Mouse (Mus musculus) lung, postnatal 25 days (tissue): ENCODE measurements at regions not wholly inside any gene's neighbourhood (a gene's known extent, or its start where the extent isn't known, plus 50 kb on each side); places are given as distances from the start of the nearest gene placed in this dataset.
A peak's percentile ranks its signal among the peaks of the same experiment; 100 is the strongest.

Experiments used
- DNase-seq: peaks from one replicate; pipeline ENCODE4 v3.0.0; 2022; ENCODE audit warnings: low spot score

DNA sequence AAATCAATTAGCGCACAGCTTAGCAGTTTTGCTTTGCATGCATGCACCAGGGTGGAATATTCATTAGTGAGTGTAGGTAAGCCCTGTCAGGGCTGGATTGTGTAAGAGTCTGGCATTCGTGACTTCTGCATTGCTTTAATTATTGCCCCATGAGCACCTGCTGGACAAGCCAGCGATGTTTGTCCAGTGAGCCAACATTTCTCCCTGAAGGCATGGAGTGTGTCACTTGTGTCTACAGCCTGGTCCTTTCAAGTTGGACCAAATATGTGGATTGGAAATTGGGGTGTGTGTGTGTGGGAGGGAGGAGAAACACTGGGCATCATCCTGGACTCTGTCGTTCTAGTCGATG, 115.9 kb downstream of the Evx1 start:
- DNase-seq, result peak; percentile 54

DNA sequence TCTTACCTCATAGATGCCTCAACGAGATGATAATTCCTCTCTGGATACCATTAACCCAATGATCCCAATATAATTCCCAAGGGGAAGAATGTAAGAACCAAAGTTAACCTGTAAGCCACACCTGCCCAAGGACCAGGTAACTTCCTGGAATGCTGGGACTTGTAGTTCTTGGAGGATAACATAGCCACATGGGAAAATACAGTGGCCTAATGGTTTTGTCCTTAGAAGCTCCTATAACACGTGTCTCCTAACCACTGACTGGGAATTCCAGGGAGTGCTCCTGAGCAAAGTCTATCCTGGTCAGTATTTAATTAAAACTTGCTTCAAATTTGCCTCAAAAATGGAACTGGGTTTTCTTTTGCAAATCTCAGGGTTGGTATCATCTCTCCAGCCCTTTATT, 119.9 kb downstream of the Evx1 start:
- DNase-seq, result no peak

DNA sequence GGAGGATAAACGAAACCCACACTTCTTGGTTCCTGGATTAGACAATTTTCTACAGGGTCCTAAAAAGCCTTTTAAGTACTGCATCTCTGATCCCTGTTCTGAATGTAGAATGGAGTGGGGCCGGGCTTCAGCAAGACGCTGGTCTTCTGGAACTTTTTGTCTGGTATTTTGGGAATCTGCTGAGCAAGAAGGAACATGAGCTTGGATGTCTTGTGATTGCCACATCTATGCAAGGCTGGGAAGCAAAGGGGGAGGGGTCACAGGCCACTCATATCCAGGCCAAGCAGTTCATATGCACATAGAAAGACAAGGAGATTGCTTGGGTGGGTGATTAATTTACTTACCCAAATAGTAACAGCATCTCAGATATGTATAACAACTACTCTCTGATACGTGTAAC, 121.5 kb downstream of the Evx1 start:
- DNase-seq, result peak; percentile 17

DNA sequence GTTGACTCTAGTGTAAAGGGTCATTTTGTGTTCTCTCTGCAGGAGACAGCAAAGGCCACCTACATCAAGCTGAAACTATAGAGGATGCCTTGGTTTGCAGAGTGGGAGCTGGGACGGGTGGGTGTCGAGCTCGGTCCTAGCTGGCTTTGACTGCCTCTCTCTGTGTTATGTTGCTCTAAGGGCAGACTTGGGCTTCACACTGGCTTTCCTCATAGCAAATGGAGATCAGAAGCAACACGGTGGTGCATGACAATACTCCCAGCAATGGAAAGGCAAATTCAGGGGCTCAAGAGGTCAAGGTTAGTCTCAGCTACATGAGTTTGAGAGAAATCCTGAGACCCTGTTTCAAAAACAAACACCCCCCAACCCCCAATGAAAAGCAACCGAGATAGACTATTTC, 122.1 kb downstream of the Evx1 start:
- no peak for DNase-seq

DNA sequence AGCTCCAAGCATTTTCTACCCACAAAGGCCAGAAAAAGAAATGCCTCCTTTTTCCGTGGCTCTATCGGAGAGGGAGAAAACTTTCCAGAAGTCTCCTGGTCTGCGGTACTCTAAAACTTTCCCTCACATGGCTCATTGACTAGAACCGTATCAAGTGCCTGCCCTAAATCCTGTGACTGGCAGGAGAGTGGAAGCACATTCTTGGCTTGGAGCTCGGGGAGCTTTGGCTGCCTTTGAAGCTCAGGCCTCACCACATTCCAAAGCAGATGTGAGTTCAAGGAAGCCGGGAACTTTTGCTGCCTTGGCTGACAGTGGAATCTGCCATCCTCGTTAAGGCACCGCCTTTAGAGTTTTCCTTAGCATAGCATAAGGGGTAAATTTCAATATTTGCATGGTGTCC, 125.1 kb downstream of the Evx1 start:
- peak; percentile 43 for DNase-seq

DNA sequence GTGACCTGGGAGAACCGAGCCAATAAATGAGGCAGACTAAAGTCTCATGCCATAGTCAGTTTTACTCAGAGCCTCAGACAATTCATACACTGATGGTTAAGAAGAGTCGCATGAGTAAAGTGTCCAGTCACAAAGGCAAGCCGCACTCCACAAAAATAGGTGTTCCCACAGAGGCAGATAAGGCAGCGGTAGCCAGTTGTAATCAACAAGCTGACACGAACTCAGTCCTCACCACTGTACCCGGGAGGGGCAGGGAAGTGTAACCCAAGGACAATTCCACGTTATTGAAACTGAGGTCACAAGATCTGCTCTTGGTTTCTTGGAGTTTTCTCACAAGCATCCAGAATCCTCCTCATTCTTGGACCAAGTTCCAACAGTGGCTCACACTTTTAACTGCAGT, 125.9 kb downstream of the Evx1 start:
- DNase-seq, result no peak

DNA sequence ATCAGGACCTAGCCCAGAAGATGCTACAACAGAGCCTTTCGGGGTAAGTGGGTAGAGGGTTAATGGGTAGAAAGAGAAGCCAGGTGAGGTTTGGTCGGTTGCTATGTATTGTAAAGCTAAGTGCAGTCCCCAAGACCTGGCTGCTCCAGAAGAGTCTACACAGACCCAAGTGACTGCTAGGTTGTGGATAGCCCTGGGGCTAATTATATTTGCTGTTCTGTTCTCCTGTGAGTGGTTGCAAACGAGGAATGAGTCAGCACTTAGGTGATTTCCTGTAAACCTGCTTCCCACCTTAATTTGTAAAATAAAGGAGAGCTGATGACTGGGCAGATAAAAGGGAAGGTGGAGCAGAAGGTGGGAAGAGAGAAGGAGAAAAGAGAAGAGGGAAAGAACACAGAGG, 126.9 kb downstream of the Evx1 start:
- no peak for DNase-seq

DNA sequence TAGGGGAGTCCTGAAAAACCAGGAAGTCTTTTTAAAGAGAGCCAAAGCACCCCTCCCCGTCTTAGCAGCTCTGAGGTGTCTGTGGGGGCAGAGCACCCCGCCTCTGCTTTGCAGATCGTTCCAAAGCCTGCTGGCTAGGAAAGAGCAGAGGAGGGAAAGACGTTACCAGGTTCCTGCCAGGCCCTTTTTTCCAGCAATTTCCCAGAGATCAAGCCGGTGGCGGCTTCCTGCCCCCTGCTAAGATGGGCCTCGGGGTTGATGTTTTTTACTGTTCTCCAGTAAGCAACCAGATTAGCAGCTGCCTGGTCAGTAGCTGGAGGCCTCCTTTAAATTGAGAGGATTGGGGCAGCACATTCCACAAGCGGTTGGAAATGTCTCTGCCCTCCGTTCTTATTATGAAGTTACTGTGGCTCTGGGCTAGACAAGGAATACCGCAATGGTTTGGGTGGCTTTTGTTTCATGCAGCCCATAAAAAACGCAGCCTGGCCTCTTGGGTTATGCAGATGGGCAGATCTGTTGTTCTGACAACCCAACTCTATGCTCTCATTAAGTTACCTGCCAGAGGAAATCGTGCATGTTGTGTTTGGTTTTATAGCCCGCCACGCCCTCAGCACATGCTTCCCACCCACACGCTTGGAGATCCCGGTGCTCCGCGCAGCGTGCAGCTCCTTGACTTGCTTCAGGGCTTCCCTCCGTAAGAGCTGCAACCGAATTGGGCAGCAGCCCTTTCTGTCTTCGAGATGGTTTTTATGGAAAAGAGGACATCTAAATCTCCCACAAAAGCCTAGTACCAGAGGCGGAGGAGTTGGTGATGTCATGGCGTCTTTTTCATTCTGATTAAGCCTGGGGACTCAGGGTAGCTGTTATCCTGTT, 130.1 kb downstream of the Evx1 start:
- DNase-seq, result no peak

DNA sequence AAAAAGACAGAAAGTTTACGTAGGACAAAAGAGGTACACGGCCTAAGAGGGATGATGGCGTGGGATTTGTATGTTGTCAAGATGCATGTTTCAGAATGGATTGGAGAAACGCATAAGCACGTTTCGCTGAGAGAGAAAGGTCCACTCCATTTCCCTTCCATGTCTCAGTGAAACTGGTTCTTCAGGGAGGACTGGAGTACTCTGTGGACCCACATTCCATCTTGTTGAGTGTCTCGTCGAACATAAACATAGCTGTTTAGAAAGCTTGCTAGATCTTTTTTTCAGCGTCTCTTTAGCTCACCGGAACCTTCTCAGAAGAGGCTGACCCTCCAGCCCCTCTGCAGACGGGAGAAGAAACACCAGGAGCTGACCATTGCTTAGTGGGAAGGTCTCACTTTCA, 145.5 kb downstream of the Evx1 start:
- DNase-seq, result no peak

DNA sequence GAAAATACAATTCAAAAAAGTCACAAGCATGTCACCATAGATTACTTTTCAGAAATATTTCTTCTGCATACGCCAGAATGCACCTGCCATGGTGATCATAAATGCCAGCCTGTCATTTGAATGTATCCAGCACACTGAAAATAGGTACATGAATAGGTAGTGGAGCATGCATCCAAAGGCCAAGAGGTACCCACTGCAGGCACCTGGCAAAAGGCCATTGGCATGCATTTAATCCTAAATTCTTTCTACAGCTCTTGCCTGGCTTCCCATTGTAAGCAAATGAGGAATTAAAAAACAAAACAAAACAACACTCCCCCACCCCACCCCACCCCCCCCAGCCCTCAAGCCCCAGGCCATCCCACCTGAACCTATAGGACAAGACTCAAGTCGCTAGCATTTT, 147.9 kb downstream of the Evx1 start:
- DNase-seq, result no peak

DNA sequence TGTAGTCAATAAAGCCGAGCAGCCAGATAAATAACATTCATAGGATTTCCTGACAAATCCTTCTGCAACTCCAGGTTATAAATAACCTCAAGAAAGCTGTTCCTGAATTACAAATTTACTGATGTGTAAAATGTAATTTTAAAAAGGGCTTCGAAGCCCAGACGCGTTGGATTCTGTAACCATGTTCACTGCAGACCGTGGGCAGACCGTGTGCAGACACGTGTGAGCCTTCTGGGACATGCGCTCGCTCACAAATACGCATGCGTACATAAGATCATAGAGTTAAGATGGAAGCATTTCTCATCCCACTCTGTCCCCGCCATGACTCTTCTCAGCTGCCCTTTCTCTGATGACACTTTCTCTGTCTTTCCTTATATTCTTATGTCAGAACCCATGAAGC, 150.1 kb downstream of the Evx1 start:
- no peak for DNase-seq

DNA sequence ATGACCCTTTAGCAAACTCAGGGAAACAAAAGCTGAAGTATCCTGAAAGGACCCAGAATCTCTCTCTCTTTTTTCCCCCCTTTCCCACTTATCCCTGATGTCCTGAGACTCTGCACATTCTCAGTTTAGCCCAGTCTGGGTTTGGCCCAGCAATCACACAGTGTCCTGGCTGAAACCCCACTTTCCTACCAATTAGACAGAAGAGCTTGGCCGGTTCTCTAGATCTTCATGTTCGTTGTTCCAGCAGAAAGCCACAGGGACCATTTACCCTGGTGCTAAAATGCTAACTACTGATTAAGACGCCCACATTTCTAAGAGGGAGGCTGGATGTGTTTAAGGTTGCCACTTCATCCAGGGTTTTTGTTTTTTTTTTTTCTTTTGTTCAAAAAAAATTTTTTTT, 151.3 kb downstream of the Evx1 start:
- DNase-seq, result no peak

DNA sequence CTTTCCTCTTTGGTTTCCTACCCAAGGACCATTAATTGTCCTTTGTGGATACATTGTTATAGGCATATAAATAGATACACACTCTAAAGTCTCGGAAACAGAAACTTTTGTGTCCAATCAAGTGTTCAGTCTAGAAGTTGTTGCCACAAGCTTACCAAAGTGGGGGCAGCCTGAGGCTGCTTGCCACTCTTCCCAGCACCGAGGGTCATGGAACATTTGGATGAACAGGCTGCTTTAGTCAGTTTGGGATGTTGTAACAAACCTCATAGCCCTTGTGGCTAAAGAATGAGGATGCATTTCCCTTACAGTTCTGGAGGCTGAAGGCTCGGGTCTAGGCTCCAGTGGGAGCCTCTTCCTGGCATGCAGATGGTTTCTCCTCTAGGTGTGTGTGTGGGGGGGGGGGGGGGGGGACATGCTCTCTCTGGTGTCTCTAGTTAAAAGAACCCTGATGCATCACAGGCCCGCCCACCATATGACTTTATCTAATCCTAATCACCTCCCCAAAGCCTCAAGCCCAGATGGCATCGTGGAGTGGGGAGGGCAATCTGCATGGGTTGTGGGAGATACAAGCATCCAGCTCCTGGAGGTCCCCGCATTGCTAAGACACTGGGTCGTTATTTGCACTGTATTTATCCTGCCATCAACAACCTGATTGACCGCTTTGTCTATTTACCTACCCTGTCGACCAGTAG, 152.7 kb downstream of the Evx1 start:
- DNase-seq, result no peak

DNA sequence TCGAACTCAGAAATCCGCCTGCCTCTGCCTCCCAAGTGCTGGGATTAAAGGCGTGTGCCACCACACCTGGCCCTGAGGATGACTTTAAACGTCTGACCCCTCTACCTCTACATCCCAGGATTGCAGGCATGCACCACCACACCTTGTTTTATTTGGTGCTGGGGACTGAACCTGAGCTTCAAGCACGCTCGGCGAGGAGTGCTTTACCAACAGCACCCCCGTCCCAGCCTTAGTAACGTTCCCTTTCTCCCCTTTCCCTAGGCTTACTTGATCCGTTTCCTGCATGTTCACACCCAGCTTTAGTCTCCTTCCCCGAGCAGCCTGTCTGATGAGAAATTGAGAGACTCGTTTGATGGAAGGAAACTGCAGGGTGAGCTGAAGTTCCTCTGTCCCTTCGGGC, 157.5 kb downstream of the Evx1 start:
- no peak for DNase-seq

DNA sequence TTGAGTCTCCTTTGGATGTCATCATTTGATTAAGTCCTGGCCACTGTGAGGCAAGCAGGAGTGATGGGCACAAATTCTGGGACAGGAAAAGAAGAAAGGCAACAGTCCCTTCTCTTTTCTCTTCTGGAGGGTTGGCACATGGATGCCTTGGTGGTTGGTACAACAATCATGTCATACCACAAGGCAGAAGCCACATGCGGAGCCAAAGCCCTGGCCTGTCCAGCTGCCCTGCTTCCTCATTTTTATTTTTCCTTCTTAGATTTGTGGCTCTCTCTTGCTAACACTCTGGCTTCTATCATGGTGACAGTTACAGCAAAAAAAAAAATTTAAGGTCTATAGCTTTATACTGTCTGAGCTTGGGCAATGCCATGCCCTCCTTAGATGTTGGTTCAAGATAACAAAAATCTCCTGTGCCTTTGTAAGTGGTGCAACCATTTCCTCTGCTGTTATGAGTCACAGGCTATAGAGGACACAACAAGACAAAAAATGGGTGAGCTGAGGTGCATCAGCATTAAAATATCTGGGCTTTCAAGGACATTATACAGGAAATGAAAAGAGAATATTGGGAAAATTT, 158.2 kb downstream of the Evx1 start:
- no peak for DNase-seq

DNA sequence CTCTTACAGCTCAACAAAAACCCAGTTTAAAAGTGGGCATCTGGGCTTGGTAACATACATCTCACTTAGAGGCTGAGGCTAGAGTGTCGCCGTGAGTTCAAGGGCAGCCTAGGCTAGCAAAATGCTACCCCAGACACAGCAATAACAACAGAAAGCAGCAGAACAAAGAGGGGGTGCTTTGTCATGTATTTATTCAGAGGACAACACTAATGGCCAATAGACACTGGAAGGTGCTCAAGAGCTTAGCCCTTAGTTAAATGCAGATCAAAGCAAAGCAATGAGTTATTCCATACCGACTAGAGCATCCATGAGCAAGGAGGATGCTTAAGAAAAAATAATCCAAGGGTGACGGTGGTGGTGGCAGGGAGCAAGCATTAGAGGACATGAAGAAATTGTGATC, 158.7 kb downstream of the Evx1 start:
- no peak for DNase-seq

DNA sequence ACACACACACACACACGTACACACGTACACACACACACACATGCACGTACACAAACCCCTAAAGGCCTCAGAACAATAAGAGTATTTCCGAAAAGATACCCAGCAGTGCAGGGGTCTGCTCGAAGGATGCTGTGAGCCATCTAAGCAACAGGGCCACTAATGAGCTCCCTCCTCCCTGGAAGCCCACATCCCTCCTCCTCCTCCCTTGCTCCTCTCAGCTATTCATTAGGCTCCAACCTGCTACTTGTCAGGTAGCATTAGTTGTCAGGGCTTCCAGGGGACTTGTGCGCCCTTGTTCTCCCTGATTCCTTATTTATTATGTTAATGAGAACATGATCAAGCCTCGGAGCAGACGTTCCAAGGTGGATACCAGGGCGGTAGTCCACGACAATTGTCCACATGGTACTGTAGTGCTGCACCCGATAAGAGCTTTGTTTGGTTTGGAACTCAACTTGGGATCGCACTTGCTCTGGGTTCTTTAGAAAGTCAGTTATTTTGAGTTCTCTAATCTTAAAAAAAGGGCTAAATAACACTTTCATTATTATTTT, 159.8 kb downstream of the Evx1 start:
- DNase-seq, result no peak

DNA sequence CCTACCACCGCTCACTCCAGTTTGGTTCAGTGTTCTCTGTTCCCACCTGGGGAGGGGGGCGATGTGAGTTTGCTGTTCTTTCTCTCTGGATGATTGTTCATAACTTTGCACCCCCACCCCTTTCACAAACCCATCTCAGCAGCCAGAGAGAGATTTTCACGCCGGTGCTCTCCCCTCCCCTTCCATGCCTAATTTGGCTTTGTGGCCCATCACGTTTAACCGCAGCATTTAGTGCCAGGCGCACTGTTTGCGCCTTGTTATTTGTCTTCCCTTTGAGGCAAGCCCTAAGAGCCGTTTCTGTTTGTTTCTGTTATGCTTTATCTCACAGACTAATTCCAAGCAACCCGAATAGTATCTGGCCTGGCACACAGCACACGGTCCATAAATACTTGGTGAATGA, 160.6 kb downstream of the Evx1 start:
- no peak for DNase-seq

DNA sequence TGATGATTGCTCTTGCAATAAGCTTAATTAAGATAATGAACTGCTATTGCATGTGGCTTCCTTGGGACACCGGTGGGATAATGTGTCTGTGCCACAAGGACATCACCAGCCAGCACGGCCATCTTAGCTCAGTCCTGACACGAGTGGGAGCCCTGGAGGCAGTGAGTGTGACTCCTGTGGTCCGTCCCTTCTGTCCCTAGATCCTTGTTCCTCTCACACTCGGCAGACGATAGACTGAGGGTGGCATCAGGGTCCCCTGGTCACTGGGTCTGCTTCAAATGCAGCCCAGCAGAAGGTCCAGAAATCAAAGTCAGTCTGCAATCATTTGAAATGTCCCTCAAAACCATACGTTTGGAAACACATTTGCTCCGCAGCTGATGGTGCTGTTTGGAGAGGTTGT, 162.4 kb downstream of the Evx1 start:
- DNase-seq, result no peak

DNA sequence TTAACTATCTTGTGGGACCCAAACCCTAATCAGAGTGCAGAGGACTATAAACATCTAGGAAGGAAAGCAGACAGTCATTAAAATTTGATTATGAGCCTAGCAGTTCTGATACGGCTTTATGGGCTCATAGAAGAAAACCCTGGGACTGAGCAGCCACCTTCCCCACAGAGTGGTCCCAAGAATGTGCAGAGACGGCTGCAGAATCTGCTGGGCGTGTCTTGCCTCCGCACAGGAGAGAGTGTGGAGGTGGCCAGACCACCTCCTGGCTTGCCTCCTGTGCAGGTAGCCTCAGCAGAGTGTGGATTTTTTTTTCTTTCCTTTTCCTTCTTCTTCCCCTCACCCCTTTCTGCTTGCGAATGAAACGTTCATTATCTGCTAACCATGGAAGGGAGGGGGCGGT, 163.3 kb downstream of the Hibadh start:
- no peak for DNase-seq

DNA sequence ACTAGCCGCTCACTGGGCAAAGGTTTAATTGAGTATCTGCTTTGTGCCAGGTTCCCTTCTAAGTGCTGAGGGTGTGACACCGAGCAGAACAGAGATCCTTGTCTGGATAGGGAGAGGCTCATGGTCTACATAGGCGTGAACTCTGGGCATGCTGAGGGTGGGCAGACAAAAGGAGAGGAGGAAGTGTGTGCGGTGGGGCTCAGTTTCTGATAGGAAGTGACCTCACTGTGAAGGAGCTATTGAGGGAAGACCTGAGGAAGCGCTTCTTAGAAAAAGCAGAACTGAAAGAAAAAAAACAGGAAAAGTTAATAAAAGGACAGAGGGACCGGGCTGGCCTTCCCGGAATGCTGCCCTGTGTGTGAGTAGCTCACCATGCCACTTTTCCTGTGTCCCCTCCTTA, 162.8 kb downstream of the Hibadh start:
- peak; percentile 38 for DNase-seq

DNA sequence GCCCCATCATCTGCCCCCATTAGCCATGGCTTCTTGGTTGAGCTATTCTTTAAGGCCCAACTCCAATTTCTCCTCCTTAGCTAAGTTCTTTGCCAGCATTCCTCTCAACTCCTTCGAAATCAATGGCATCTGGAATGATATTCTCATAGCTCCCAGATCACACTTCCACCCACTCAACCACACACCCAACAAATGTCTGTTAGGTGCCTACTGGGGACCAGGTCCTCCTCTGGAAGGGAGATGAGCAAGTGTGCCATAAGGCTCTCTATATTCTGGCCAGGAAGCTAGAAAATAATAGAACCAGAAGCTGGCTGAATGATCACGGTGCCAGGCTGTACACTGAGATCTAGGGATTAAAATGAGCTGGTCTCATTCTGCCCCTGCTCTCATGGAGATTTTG, 161.6 kb downstream of the Hibadh start:
- DNase-seq, result no peak

DNA sequence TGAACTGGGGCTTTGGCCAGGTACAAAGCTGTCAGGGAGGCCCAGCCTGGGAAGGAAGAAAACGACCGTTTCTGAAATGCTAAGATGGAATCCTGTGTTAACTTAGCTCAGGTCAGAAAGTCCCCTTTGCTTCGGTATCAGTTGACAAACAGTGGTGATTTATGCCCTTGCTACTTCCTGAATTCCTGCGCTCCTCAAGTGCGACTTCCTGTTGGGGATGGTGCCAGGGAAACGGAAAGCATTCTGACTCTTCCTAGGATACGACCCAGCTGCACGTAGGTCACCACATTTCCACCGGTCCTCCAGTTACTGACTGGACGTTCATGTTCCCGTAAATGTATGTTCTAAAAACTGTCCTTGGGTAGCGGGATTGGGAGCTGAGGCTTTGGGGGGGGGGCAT, 161.0 kb downstream of the Hibadh start:
- peak; percentile 80 for DNase-seq
